Mouse (Mus musculus) spleen, adult 2 months (tissue): Measurements from ENCODE around the gene Adam23. TPM values are rescaled to one million over a fixed set of nuclear protein-coding genes. Genes with fewer than 3 reads are reported as not detected.

Experiments used
- DNase-seq, 2 experiments: peaks; one replicate each; pipeline versions ENCODE4 v3.0.0 to v3.0.0-alpha.2; 2012 to 2021; ENCODE audit warnings: low spot score in 2 of 2, low read depth in 1 of 2
- H3K27ac ChIP-seq: fragments of 200-500 bp; 2 replicates; pipeline ENCODE4 v1.5.1; 2012; ENCODE audit warnings: low read length, inconsistent platforms; ENCODE audit not compliant: insufficient read depth
- H3K27me3 ChIP-seq: fragments of 200-500 bp; 2 replicates; pipeline ENCODE4 v1.6.1; 2012; ENCODE audit warnings: mild to moderate bottlenecking, moderate library complexity, low read length, inconsistent platforms; ENCODE audit not compliant: control insufficient read depth, insufficient read depth
- H3K36me3 ChIP-seq: fragments of 200-500 bp; 2 replicates; pipeline ENCODE4 v1.6.1; 2012; ENCODE audit warnings: mild to moderate bottlenecking, low read length, inconsistent platforms; ENCODE audit not compliant: control insufficient read depth, insufficient read depth
- H3K4me1 ChIP-seq: fragments of 200-500 bp; 2 replicates; pipeline ENCODE4 v1.6.1; 2011; ENCODE audit warnings: inconsistent platforms; ENCODE audit not compliant: control insufficient read depth, insufficient read depth, insufficient read length
- H3K4me3 ChIP-seq: fragments of 200-500 bp; 2 replicates; pipeline ENCODE4 v1.5.1; 2011; ENCODE audit warnings: mild to moderate bottlenecking, inconsistent platforms; ENCODE audit not compliant: insufficient read depth, insufficient read length; ENCODE audit errors: extremely low read depth
- CTCF ChIP-seq: fragments of 200-500 bp; IDR thresholded peaks from 2 replicates; pipeline ENCODE4 v1.5.1; 2011; ENCODE audit warnings: mild to moderate bottlenecking, inconsistent platforms; ENCODE audit not compliant: insufficient read depth, insufficient read length, insufficient replicate concordance; ENCODE audit errors: extremely low read depth
- POLR2A ChIP-seq: fragments of 200-500 bp; IDR thresholded peaks from 2 replicates; pipeline ENCODE4 v1.6.1; 2011; ENCODE audit warnings: low read depth, low read length, inconsistent platforms
- WGBS: fragments of 180-500 bp; shearing (Covaris S2); methylation state at CpG from one replicate; pipeline ENCODE4 v1.1.7; 2018; 5-methylcytosine and 5-hydroxymethylcytosine counted together
- polyA plus RNA-seq: library from polyadenylated mRNA; depleted of rRNA; stranded (reverse); fragments of >200 nt; gene quantifications from 2 replicates; pipeline ENCODE4 v1.2.3, GENCODE M21; 2012

The Adam23 gene
- polyA plus RNA-seq, 1 experiment: 11.8 TPM

DNA sequence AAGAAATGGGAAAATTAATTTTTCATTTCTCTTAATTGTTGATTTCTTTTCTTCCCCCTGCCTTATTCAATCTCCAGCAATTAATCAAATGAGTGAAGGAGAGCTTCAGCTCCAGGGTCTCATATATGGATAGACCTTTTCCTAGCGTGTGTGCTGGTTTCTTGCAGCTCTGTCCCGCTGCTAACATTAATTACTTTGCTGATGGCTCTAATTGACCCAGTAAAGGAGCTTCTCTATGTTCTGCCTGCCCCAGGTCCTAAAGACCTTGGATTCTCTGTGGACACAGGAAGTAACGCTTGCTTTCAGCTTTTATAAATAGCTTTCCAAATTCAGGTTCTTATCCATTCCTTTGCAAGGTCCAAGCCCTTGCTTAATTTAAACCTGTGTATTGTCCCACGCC, 63.1 kb downstream of the Adam23 start:
- H3K4me1 ChIP-seq: no peaks in the 10 kb centered on the region
- no peak overlapping the region for H3K27ac ChIP-seq
- DNase-seq: no peak
- TF ChIP-seq CTCF: no peak
- TF ChIP-seq POLR2A: no peak
- 65% methylated on average over 4 of the region's 4 CpGs for WGBS
- no peaks in the 10 kb centered on the region for H3K36me3 ChIP-seq
- H3K27me3 ChIP-seq: no peaks in the 10 kb centered on the region
- no peak overlapping the region for H3K4me3 ChIP-seq

DNA sequence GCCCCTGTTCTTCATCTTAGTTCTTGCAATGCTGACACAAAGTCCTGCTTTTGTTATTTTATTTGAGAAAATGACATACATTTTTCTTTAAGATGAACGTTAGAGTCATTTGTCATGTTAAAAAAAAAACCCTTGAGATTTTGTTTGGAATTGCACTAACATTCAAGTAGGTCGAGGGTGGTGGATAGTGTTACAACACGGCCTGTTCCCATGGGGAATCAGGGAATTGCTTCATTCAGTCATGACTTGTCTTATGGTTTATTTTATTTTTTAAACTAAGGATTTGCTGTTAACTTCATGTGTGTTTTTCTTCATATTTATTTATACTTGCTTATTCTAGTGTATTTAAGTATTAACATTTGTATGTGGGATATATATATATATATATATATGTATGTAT, 65.7 kb downstream of the Adam23 start:
- TF ChIP-seq POLR2A: no peak
- Histone ChIP-seq H3K27ac (no peak overlapping the region), H3K4me1 (no peaks in the 10 kb centered on the region), H3K4me3 (no peak overlapping the region), H3K27me3 (no peaks in the 10 kb centered on the region), H3K36me3 (no peaks in the 10 kb centered on the region)
- DNase-seq: no peak
- 81% methylated on average over 3 of the region's 3 CpGs for WGBS

DNA sequence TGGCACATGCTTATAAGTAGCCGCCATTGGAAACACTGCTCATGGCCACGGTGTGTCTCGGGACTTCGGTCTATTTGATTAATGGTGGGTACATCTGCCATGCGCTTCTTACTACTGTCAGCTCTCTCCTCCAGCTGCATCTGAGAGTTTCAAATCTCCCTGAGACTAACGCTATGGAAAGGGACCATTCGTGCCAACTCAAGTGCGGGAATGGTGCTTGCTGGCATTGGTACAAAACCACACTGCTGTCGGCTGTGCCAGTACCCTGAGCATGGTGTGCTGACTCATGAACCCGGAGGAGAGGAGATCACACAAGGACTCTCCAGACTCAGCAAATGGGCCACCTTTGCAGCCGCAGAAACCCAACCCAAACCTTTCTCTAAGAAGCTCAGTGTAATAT, 72.1 kb downstream of the Adam23 start:
- no peaks in the 10 kb centered on the region for H3K36me3 ChIP-seq
- no peaks in the 10 kb centered on the region for H3K27me3 ChIP-seq
- no peak for DNase-seq
- TF ChIP-seq POLR2A: no peak
- WGBS: 88% methylated on average over 11 of the region's 11 CpGs
- no peaks in the 10 kb centered on the region for H3K4me1 ChIP-seq
- no peak overlapping the region for H3K4me3 ChIP-seq
- H3K27ac ChIP-seq: no peak overlapping the region

DNA sequence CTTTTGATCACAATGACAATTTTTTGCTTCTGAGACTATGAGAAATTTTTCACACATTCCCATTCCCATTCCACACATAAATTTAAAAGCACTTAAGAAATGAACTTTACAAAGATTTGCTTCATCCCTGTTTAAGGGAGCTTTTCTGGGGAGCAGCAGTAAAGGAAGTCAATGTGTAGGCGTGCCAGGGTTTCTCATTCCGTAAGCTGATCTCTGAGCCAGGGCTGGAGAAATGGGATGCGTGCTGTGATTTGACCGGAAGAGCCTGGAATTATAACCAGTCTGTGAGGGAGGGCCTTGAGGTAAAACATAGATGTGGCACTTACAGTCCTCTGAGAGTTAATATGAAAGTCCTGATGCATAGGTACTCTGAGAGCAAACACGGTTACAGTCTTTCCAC, 73.1 kb downstream of the Adam23 start:
- DNase-seq: no peak
- TF ChIP-seq POLR2A (no peak), CTCF (no peak)
- Histone ChIP-seq H3K4me3 (no peak overlapping the region), H3K36me3 (no peaks in the 10 kb centered on the region), H3K27ac (no peak overlapping the region), H3K27me3 (no peaks in the 10 kb centered on the region), H3K4me1 (no peaks in the 10 kb centered on the region)
- WGBS: 80% methylated on average over 5 of the region's 5 CpGs

DNA sequence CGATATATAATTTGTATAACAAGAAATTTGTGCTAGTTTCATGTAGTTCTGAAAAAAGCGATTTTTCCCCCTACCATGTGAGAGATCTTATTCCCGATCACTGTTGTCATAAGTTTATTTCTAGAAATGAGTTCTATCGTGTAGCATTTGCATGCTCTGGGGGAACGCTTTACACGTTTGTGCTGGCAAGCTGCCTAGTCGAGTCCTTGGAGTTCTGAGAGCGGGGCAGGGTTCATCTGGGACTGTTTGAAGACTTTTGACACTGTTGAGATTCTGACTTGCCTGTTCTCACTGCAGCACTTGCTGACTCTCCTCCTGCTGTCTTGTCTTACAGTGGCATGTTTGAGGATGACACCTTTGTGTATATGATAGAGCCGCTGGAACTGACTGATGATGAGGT, 84.2 kb downstream of the Adam23 start:
- TF ChIP-seq CTCF (no peak), POLR2A (no peak)
- H3K27ac ChIP-seq: no peak overlapping the region
- no peak overlapping the region for H3K4me3 ChIP-seq
- no peaks in the 10 kb centered on the region for H3K36me3 ChIP-seq
- no peak for DNase-seq
- no peaks in the 10 kb centered on the region for H3K27me3 ChIP-seq
- H3K4me1 ChIP-seq: no peaks in the 10 kb centered on the region
- 91% methylated on average over 9 of the region's 9 CpGs for WGBS

DNA sequence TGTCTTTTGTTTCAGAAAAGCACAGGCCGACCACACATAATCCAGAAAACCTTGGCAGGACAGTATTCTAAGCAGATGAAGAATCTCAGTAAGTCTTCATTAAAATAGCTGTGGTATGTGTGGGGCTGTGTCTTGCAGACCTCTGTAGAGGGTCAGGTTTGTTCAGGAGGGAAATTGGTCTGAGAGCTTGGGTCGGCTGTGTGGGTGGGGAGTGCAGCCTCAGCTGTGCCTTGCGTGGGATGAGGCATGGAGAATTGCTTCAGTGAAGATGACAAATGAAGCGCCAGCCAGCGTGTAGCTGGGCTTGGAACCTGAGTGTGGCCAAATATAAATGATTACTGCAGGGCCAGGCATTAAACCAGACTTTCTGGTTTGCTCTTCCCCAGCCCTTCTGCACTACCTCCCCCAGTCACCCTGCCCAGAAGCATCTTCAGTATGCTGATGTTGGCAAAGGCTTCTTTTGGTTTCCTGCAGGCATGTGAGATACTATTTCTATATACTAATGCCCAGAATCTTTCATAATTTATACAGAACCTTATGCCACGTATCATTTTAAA, 88.7 kb downstream of the Adam23 start:
- TF ChIP-seq POLR2A: no peak
- TF ChIP-seq CTCF: no peak
- H3K4me1 ChIP-seq: no peaks in the 10 kb centered on the region
- H3K4me3 ChIP-seq: no peak overlapping the region
- H3K27ac ChIP-seq: no peak overlapping the region
- no peaks in the 10 kb centered on the region for H3K27me3 ChIP-seq
- H3K36me3 ChIP-seq: no peaks in the 10 kb centered on the region
- WGBS: 78% methylated on average over 6 of the region's 6 CpGs
- no peak for DNase-seq

DNA sequence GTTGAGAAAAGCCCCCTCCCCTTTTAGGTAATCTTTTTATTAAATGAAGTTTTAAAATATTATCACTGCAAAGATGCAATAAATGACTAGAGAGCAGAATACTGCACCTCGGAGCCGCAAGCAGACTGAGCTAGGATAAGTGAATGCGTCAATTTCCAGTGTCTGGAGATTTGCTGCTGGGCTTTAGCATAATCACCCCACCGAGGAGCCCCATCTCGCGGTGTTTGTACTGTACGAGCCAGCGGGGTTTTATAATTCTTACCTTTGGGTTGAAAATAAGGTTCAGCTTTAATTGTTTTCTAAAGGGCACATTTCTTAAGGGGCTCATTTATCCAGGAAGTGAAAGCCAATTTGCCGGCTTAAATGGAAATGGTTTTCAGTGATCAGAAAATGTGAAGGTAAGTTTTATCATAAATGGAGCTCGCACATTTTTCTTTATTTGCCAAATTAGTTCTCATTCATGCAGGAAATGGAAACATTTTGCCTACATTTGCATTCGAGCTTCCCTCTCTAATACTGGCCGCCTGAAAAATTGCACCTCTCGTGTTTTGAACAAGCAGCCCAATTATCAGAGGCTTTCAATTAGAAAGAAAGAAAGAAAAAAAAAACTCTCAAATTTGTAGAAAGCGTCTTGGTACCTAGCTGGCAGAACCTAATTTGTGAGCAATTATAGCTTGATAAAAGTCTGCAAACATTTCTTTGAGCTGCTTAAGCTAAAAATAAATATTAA, 94.4 kb downstream of the Adam23 start:
- WGBS: 80% methylated on average over 14 of the region's 14 CpGs
- DNase-seq: no peak
- H3K36me3 ChIP-seq: no peaks in the 10 kb centered on the region
- no peaks in the 10 kb centered on the region for H3K27me3 ChIP-seq
- no peak for TF ChIP-seq POLR2A
- no peak for TF ChIP-seq CTCF
- H3K27ac ChIP-seq: no peak overlapping the region
- H3K4me3 ChIP-seq: no peak overlapping the region
- H3K4me1 ChIP-seq: no peaks in the 10 kb centered on the region
